Mouse (Mus musculus) left cerebral cortex, postnatal 25 days (tissue): ENCODE measurements at regions not wholly inside any gene's neighbourhood (a gene's known extent, or its start where the extent isn't known, plus 50 kb on each side); places are given as distances from the start of the nearest gene placed in this dataset.
A peak's percentile ranks its signal among the peaks of the same experiment; 100 is the strongest.
"Not testable (repeated sequence)": the region's sequence is repeated elsewhere in the genome, so short reads cannot be mapped to it uniquely, and the experiment has no call there.

ENCODE experiments used
- DNase-seq, 2 experiments: peaks; one replicate each; pipeline ENCODE4 v3.0.0; 2022; ENCODE audit warnings: low spot score in 2 of 2, mixed read lengths in 1 of 2
- intact Hi-C: fragments of 180-260 bp; cut with DNase I; formaldehyde crosslinking; loops from one replicate; pipeline ENCODE4 v1.15.1; 2025

- DNase-seq = no peak
- intact Hi-C loops = no loop called here
Measured at GRCm38 (mm10) chr13:5345712-5346111, 515.6 kb upstream of the Klf6 start.

GRCm38 (mm10) chr13:5347503-5348469 is 513.5 kb upstream of the Klf6 start:
- intact Hi-C loops = no loop called here
- peak; percentile 16 to 66 for DNase-seq

GRCm38 (mm10) chr13:5367058-5367797 is 494.1 kb upstream of the Klf6 start:
- intact Hi-C loops = no loop called here
- no peak for DNase-seq

- no peak for DNase-seq
- intact Hi-C loops = no loop called here
Measured at GRCm38 (mm10) chr13:5370007-5370406, 491.3 kb upstream of the Klf6 start.

GRCm38 (mm10) chr13:5373191-5373590 is 488.1 kb upstream of the Klf6 start:
- intact Hi-C loops = no loop called here
- no peak for DNase-seq

GRCm38 (mm10) chr13:5408226-5408804 is 453.0 kb upstream of the Klf6 start:
- no peak for DNase-seq
- intact Hi-C loops = no loop called here

GRCm38 (mm10) chr13:5412052-5412451 is 449.2 kb upstream of the Klf6 start:
- intact Hi-C loops = no loop called here
- no peak for DNase-seq

- DNase-seq, intact Hi-C loops: not testable (repeated sequence)
Measured at GRCm38 (mm10) chr13:5413009-5413408, 448.3 kb upstream of the Klf6 start.

GRCm38 (mm10) chr13:5424110-5424509 is 437.2 kb upstream of the Klf6 start:
- intact Hi-C loops = no loop called here
- DNase-seq = no peak

- intact Hi-C loops = no loop called here
- no peak for DNase-seq
Measured at GRCm38 (mm10) chr13:5425491-5426232, 435.6 kb upstream of the Klf6 start.

- peak; percentile 6 to 61 for DNase-seq
- intact Hi-C loops = no loop called here
Measured at GRCm38 (mm10) chr13:5433652-5434051, 427.6 kb upstream of the Klf6 start.

GRCm38 (mm10) chr13:5435131-5435530 is 426.2 kb upstream of the Klf6 start:
- no peak for DNase-seq
- intact Hi-C loops = no loop called here

- intact Hi-C loops = no loop called here
- DNase-seq = peak in 1 of 2 experiments; percentile 1
Measured at GRCm38 (mm10) chr13:5436191-5436590, 425.1 kb upstream of the Klf6 start.

- DNase-seq = no peak
- intact Hi-C loops = no loop called here
Measured at GRCm38 (mm10) chr13:5440454-5440853, 420.8 kb upstream of the Klf6 start.

GRCm38 (mm10) chr13:5444759-5445478 is 416.4 kb upstream of the Klf6 start:
- DNase-seq = no peak
- intact Hi-C loops = no loop called here

GRCm38 (mm10) chr13:5448601-5449000 is 412.7 kb upstream of the Klf6 start:
- intact Hi-C loops = no loop called here
- no peak for DNase-seq

GRCm38 (mm10) chr13:5480779-5481178 is 380.5 kb upstream of the Klf6 start:
- no peak for DNase-seq
- intact Hi-C loops = no loop called here

- intact Hi-C loops = loop anchor here (1.0 to 2.0 kb wide), 3 partner anchors 369 to 981 kb away; partner anchors contain the start of gene Klf6
- peak; percentile 65 to 93 for DNase-seq
Measured at GRCm38 (mm10) chr13:5492266-5492665, 369.0 kb upstream of the Klf6 start.

GRCm38 (mm10) chr13:5497535-5497934 is 363.7 kb upstream of the Klf6 start:
- intact Hi-C loops = no loop called here
- no peak for DNase-seq
